Mouse (Mus musculus): ENCODE results near the gene Tbx6.

Gene Tbx6

DNA sequence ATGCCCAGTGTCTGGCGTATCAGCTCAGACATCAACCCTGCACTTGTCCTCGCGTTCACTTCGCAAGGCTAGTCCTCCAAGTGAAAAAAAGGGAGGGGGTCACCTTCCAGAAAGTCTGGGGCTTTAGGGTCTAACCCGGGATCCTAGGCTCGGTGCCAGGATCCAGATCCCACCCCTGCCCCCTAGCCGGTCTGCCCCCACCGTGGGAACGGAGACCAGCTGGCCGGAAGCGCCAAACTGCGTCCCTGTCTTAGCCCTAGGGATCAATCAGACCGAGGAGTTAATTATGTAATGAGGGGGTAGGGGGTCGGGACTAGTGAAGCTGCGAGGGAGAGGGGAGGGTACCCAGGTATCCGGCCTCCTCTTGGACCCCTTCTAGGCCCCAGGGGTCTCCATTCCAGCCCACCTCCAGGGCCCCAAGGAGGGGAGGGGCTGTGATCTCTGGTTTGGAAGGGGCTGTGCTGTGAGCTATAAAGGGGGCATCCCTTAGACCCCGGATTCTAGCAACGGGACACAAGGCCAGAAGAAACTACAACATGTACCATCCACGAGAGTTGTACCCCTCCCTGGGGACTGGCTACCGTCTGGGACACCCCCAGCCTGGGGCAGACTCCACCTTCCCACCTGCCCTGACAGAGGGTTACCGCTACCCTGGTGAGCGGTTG, at the start of gene Tbx6:
TSS of gene Tbx6 (plus strand) at position 513 of the 665 bp plus-strand sequence.
- no peak for DNase-seq (ENCODE audit: extremely low read depth, low read depth)

DNA sequence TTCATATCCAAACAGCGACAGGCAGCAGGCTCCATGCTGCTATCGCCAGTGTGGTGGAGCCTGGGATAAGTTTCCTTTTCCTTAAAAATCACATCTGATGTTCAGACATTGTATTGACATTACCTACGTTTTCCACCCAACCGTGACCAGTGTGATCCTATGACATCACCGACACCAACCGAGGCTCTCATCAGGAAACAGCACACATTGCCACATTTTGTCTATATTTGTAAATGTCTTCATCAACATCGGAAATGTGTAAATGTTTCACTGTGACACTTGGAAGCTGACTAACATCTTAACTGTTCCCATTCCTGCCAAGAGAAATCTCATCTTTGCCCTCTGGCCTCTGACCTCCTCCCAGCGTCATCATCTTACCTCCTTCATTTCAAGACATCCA, 45.2 kb upstream of the Tbx6 start:
- no peak for DNase-seq (ENCODE audit: extremely low read depth, low read depth)

DNA sequence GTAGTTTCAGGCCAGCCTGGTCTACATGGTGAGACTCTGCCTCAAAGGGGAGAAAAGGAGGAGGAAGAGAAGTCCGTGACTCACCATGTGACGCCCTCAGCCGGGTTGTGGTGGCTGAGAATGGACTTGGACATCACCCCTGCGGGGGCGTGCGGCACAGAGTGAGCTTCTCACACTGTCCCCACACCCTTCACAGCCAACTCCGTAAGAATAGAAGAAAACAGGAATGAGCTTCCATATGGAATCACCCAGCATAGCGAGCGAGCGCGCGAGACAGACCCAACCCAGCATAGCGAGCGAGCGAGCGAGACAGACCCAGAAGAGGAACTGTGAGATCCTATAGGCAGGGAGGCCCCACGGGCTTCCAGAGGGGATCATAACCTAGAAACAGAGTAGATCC, 41.7 kb upstream of the Tbx6 start:
- DNase-seq (ENCODE audit: extremely low read depth, low read depth): no peak

DNA sequence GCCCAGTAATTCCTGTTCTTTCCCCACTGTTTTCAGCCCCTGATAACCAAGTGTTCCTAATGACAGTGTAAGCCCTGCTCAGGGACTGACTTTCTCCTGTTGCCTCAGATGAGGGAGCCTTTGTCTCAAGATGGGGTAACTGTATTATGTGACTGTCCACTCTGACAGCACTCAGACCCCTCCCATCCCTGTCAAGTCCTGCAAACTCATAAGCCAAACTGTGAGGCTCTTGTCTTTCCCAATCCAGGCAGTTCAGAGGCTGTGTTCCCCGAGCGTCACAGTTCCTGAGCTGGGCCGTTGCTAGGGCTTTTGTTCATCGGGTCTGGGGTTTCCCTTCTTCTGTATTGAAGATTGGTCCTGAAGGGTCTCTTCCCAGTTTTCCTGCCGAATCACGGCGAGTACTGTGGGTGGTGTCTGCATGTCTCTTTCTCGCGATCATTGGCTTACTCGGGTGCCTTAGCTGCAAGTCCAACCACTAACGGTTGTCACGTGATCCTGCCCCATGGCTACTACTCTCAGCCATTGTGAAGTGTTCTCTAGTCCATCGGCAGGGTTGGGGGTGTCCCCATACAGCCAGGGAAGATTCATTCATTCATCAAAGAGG, 41.0 kb upstream of the Tbx6 start:
- no peak for DNase-seq (ENCODE audit: extremely low read depth, low read depth)

DNA sequence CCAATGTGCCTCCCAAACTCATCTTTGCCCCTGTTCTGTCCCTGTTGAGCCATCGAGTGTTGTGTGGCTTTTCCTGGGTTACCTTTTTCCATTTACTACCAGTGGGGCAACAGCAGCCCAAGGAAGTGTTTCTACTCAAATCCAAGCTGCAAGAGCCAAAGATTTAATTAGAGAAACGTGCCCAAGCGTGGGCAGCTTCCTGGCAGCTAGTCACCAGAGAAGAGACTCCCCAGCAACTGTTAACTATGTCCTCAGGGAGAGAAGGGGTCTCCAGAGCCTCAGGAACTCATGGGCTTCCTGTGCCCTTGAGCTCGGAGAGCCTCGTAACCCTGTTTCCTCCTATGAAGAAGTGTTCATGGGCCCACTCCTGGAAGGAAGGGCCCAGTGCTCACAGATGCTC, 40.3 kb upstream of the Tbx6 start:
- DNase-seq (ENCODE audit: extremely low read depth, low read depth): no peak

DNA sequence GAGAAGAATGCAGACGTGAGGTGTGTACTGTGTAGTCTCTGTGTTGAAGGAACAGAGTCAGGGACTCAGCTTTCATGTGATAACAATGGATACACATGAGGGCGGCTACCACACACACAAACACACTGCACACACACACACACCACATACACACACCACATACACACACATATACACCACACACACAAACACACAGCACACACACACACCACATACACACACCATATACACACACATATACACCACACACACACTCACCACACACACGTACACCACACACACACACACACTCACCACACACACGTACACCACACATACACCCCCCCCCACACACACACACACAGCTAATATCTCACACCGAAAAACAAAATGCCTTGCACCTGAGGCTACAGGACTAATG, 39.8 kb upstream of the Tbx6 start:
- DNase-seq (ENCODE audit: extremely low read depth, low read depth): no peak

DNA sequence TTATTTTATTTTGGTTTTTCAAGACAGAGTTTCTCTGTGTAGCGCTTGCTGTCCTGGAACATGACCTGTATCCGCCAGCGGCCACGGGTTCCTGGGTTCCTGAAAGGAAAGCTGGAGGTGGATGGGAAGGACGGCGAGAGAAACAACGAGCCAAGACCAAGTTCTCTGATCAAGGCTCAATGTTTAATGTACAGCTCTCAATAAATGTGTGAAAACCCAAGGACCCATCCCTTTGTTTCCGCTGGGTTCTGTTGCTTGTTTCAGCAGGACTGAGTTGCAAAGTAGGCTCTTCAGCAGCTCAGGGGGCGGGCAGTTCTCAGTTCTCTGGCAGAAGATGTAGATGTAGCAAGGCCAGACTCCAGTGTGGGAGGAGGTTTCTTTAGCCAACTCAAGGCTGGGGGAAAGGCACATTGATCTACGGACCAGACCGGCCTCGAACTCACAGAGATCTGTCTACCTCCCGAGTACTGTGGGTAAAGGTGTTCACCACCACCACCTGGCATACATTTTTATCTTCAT, 39.3 kb upstream of the Tbx6 start:
- DNase-seq (ENCODE audit: extremely low read depth, low read depth): no peak

DNA sequence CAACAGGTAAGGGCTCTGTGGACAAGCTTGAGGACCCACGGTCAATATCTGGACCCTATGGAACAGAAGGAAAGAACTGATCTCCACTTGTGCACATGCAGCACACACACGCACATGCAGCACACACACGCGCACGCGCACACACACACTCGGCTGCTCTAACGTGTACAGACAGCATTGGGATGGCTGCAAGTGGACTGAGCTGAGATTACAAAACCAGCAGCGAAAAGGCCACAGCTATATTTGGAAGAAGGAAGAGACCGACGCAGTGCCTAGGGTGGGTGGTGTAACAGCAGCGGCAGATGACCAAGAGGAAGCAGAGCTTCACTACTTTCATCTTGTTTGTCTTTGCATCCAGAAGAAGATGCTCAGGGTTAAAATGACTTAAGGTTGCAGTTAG, 35.2 kb upstream of the Tbx6 start:
- DNase-seq (ENCODE audit: extremely low read depth, low read depth): no peak

DNA sequence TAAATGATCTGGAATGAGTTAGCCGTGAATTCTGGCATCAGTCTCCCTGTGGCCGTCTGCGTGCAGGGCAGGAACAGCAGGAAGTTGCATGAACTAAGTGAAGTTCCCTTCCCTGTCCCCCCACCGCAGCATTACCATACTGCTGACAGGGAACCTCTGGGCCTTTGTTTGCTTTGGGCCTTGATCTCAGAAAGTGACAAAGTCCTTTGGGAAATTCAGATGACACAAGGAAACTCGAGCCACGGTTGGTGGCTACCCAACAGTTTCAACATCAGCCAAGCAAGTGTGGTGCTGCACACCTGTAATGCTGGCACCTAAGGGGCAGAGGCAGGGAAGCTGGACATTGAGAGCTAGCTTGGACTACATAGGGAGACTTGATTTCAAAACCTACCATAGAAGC, 34.5 kb upstream of the Tbx6 start:
- no peak for DNase-seq (ENCODE audit: extremely low read depth, low read depth)

DNA sequence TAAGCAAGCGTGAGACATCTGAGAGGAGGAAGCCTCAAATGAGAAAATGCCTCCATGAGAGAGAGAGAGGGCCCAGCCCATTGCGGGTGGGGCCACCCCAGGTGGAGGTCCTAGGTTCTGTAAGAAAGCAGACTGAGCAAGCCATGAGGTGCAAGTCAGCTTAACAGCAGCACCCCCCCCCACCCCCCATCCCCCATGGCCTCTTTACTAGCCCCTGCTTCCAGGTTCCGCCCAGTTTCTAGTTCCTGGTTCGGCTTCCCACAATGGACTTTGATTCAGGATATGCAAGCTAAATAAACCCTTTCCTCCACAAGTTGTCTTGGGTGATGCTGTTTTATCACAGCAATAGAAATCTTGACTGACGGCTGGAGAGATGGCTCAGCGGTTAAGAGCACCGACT, 32.5 kb upstream of the Tbx6 start:
- DNase-seq (ENCODE audit: extremely low read depth, low read depth): no peak

DNA sequence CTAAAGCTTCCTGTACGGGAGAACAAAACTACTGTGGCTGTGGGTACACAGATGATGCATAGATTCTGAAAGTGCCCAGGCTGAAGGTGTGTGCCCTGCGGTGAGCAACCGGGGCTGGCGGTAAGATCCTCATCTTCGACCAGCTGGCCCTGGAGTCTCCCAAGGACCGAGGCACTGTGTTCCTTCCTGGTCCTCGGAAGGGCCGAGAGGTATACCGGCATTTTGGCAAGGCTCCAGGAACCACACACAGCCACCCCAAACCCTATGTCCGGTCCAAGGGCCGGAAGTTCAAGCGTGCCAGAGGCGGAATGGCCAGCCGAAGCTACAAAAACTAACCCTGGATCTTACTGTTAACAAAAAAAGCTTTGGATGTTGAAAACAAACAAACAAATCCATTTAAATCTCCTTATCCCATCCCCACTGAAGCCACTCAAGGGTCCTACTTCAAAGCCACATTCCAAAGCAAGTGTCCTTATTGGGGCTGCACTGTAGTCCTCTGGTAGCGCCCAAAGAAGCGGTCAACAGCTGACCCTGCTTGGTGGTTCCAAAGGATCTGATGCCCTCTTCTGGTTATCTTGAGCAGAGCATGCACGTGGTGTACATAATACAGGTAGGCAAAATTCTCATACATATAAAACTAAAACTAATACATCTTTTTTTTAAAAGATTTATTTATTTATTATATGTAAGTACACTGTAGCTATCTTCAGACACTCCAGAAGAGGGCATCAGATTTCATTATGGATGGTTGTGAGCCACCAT, 31.5 kb upstream of the Tbx6 start:
- DNase-seq (ENCODE audit: extremely low read depth, low read depth): no peak

DNA sequence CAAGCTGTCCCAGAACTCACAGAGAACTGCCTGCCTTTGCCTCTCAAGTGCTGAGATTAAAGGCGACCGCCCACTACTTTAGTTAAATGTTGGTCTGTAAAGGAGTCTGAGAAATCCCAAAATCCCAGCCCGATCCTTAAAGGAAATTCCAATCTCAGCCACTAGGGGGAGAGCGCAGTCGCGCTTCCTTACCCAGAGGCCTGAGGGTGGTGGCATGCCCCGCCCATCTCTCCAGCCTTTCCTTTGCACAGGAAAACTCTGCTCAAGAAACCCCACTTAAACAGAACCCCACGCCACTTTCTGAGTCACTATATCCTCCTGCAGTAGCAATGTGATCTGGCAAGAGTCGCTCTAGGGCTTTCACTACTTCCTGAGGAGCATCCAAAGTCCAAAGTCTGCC, 26.4 kb upstream of the Tbx6 start:
- peak; percentile 59 for DNase-seq (ENCODE audit: extremely low read depth, low read depth)

DNA sequence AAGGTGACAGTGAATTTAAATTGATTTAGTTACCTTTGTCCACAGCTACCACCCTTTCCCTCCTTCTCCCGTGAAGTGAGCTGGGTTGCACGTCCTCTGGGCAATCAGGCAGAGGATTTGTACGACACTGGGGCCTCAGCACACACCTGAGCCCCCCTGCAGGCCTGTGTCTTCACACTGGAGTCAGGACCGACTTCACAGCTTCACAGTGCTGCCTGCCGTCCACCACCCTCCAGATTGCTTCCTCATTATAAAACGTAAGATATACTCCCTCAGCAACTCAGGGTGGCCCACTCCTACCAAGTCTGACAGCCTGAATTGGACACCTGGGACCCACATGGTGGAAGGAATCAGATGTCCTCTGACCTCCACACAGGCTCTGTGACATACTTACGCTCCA, 22.7 kb upstream of the Tbx6 start:
- no peak for DNase-seq (ENCODE audit: extremely low read depth, low read depth)

DNA sequence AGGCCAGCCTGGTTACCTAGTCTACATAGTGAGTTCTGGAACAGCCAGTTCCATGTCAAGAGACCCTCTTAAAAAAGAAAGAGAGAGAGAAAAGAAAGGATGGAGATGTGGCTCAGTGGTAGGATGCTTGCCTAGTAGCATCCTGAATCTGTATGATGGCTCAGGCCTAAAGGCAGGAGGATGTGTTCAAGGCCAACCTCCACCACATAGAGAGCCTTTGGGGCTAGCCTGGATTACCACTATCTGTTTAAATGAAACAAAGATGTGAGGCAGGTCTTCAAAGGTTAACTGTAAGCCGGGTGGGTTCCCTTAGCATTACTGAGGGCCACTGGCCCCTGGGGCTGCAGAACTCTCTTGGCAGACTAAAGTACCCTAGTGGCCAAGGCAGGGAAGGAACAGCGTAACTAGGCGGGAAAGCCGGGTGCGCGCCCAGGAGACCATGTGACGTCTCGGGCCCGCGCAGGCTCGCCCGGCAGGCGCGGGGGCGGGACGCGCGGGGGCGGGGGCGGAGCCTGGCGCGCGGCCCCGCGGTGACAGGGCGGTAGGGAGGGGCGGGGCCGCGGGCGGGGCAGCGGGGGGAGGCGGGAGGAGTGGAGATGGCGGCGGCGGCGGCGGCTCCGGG, 22.1 kb upstream of the Tbx6 start, which contains the start of gene Mapk3:
TSS of gene Mapk3 (plus strand) at position 552 of the 622 bp plus-strand sequence.
- DNase-seq (ENCODE audit: extremely low read depth, low read depth): peak; percentile 82

DNA sequence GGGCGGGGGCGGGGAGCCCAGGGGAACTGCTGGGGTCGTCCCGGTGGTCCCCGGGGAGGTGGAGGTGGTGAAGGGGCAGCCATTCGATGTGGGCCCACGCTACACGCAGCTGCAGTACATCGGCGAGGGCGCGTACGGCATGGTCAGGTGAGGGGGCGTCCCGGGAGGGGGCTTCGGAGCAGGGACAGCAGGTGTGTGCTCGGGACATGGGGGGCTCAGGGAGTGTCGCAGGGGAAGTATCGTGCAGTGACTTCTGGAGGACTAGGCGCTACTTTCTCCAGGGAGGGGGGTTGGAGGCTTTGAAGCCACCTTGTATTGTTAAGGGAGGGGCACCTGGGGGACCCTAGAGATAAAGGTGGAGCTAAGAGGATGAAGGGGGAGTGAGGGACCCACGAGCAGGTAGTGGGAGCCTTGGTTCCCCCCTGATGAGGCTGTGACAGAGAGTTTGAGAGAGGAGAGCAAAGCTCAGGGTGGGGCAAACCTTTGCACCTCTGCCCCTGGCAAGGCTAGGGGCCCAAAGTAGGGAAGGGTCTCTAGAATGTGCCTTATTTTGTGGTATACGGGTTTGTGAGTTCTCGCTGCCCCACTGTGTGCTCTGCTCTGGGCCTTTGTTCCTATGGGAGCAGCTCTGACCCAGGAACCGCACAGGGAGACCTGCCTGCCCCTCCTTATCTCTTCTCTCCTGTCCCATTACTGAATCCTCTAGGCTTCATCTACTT, 21.5 kb upstream of the Tbx6 start:
- DNase-seq (ENCODE audit: extremely low read depth, low read depth): no peak

DNA sequence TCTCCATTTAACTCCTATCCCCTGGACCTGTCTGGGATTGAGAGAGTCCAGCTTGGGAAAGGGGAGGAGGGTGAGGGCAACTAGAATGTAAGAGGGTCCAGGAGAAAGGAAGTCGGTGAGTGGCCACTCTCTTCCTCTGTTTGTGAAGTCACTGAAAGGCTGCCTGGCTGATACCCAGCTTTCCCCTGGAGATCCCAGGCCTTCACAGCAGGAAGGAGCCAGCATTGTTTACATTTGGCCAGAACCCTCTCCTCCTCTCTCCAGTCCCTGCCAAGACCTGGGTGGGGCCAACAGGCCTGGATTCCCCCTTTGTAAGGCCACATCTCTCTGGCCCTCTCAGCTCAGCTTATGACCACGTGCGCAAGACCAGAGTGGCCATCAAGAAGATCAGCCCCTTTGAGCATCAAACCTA, 20.9 kb upstream of the Tbx6 start:
- no peak for DNase-seq (ENCODE audit: extremely low read depth, low read depth)

DNA sequence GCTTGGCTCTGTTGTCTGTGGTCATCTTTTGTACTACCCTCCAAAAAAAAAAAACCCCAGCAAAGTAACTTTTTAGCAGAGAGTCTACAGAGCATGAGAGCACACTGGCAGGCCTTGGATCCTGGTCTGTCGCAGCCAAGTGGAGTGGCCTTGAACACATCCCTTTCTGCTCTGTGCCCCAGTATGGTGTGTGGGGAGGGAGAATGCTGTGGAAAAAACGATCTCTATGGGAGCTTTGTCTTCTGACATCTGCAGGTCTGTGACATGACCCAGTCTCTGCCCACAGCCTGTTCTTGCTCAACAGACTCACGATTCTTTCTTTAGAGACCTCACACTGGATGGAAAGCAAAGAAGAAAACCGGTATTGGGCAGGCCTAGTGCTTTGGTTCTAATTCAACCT, 20.3 kb upstream of the Tbx6 start:
- no peak for DNase-seq (ENCODE audit: extremely low read depth, low read depth)

DNA sequence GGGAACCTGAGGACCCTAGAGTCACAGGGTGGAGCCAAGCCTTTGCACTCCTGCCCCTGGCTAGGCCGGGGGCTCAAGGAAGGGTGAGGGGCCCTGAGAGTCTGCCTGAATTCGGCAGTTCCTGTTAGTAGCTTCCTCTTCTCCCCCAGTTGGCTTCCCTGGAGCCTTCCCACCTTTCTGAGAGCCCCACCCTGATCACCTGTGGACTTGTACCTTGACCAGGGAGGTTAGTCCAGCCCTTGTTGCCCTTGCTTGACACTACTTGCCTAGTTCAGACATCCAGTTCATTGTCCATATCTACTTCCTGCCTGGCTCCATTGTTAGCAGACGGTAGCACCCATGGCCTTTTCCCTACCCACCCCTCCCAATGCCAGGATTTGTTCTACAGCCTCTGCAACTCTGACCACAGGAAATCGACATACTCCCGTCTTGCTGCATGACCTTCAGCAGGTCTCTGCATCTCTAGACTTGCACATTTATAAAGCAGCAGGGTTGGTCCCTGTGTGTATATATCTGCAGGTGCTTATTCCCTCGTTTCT, 19.7 kb upstream of the Tbx6 start:
- no peak for DNase-seq (ENCODE audit: extremely low read depth, low read depth)

DNA sequence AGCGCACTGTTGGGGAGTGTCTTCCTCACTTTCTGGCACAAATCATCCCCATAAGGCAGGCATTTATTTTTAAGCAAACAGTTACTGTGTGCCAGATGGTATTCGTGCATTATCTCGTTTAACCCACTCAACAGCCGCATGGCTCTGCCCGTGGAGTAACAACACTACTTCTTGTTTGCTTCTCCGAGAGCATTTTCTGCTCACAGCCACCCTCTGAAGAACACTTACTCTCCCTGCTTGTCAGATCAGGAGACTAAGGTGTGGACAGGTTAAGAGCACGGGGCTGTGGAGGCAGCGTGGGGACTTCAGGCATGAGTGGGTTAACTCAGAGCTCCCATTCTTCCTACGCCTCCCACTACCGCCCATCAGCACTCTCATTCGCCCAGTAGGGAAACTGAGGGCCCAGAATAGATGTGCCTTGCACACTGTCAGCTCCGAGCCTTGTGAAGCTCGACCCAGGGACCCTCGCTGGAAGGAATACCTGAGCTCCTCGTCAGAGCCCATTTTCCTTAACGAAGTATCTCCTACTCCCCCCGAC, 18.7 kb upstream of the Tbx6 start:
- DNase-seq (ENCODE audit: extremely low read depth, low read depth): no peak

DNA sequence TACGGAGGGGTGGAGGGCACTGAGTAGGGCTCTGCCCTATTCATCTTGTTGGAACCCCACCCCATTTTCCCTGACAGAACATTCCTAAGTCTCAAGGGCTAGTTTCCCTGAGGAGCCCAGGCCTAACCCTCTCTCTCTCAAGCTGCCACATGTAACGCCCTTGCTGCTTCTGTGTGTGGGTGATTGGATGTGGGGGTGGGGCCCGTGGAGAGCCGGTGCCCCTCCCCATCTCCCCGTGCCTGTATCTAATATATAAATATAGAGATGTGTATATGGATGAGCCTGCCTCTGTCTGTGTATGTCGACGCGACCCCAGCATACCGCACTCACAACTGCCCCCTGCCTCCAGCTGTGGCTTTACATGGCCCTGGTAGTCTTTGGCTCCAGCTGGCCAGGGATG, 15.7 kb upstream of the Tbx6 start:
- no peak for DNase-seq (ENCODE audit: extremely low read depth, low read depth)

DNA sequence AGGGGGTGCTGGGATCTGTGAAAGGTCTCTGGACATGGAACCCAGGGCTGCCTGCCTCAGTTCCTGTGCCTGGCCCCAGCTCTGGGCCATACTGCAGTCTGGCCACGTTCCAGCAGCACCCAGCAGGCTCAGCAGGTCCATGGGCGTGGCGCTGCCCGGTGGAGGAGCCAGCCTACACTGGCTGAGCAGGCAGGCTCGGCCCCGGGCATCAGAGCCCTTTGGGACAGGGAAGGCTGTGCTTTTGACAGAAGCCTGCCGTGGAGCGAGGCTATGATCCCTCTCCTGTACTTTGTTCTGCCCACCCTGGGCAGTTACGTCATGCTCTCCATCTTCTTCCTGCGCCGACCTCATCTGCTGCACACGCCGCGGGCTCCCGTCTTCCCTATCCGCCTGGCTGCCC, 15.1 kb upstream of the Tbx6 start, which contains the start of gene Gdpd3:
TSS of gene Gdpd3 (plus strand) at position 134 of the 400 bp plus-strand sequence.
- DNase-seq (ENCODE audit: extremely low read depth, low read depth): no peak
